Mouse (Mus musculus): ENCODE measurements around the gene Gsc. TPM values are rescaled to one million over a fixed set of nuclear protein-coding genes. Genes with fewer than 3 reads are reported as not detected.
"Not testable (repeated sequence)": the region's sequence is repeated elsewhere in the genome, so short reads cannot be mapped to it uniquely, and the experiment has no call there.

The Gsc gene
- polyA plus RNA-seq, 1 experiment from 2014 or later = 0.27 TPM

DNA sequence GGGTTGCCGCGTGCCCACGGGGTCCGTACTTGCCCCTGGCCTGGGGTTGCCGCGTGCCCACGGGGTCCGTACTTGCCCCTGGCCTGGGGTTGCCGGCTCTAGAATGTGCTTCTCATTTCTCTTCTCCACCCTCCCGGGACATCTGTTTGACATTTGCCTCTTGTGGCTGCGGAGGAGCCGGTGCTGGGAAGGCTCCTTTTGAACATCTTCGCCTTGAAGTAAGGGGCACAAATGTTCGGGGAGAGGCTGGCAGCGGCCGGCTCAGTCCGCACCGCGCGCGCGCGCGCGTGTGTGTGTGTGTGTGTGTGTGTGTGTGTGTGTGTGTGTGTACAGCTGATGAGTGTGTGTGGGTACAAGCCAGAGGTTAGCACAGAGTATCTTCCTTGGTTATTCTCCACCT lies 26.1 kb downstream of the Gsc start:
- not testable (repeated sequence) for H3K27ac ChIP-seq (replicated peaks); H3K4me3 ChIP-seq; H3K9me3 ChIP-seq (replicated peaks); DNase-seq (ENCODE audit: low spot score); H3K4me1 ChIP-seq; H3K36me3 ChIP-seq; H3K27me3 ChIP-seq (ENCODE audit: low read depth, poor library complexity, severe bottlenecking)
- WGBS = 76% methylated on average over 25 of the region's 25 CpGs

DNA sequence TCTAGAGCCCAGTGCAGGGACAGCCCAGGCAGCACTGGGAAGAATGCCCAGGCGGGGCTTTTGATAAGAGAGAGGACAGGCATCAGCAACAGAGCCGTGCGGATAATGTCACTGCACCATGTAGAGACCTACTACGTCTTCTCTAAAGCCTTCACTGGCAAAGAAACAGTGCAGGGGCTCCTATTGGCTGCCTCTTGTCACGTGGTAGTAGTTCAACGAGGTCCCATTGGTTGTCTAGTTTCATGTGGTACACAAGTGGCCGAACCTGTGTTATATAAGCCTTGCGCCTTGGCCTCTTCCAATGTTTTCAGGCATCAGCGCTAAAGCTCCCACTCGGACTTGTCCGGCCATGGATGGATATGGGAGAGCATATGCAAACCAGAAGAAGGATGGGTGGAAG lies 29.4 kb downstream of the Gsc start:
- Histone ChIP-seq H3K4me1 (peaks cover 5% of the 10 kb centered on the region), H3K27me3 (ENCODE audit: low read depth, poor library complexity, severe bottlenecking) (peaks cover 29% of the 10 kb centered on the region), H3K27ac (replicated peaks) (no peak overlapping the region; the same call in 1 of the 2 replicates), H3K9me3 (replicated peaks) (no peaks in the 10 kb centered on the region), H3K36me3 (no peaks in the 10 kb centered on the region), H3K4me3 (no peak overlapping the region)
- DNase-seq (ENCODE audit: low spot score) = no peak
- WGBS = 89% methylated on average over 11 of the region's 11 CpGs

DNA sequence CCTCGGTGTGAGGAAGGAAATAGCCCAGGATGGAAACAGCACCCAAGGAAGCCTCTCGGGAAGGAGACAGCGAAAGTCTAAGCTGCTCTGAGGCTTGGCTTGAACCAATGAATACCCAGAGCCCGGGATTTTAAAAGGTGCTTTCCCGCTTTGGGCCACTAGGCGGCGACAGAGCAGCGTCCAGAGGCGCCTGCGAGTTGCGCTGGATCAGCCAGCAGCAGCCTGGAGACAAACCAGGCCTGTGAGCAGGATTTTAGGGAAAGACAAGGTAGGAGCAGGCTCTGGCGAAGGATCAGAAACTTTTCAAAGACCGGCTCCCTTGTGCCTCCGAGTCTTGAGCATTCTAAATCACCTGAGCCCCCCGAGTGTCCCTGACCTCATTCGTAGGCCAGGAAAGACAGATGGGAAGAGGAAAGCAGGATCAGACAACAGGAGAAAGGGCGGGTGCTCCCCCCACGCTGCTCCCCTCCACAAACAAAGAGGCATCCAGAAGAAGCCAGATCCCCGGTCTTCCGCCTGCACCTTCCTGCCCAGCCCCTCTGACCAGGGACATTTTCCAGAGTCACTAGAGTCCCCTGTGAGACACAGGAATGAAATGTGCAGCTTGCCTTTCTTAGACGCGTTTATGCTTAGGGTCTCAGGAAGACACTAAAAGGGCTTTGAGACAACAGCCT lies 32.9 kb downstream of the Gsc start:
- no peaks in the 10 kb centered on the region for H3K36me3 ChIP-seq
- H3K27me3 ChIP-seq (ENCODE audit: low read depth, poor library complexity, severe bottlenecking) = peaks cover 36% of the 10 kb centered on the region
- peaks cover 5% of the 10 kb centered on the region for H3K4me1 ChIP-seq
- no peaks in the 10 kb centered on the region for H3K9me3 ChIP-seq (replicated peaks)
- peak; percentile 90 for DNase-seq (ENCODE audit: low spot score)
- H3K4me3 ChIP-seq = 0 out of 2 replicates have a peak overlapping the region, but pooled peaks have one; percentile 3
- 11% methylated on average over 22 of the region's 22 CpGs for WGBS
- H3K27ac ChIP-seq (replicated peaks) = peak overlapping the region; percentile 67; the same call in 1 of the 2 replicates

DNA sequence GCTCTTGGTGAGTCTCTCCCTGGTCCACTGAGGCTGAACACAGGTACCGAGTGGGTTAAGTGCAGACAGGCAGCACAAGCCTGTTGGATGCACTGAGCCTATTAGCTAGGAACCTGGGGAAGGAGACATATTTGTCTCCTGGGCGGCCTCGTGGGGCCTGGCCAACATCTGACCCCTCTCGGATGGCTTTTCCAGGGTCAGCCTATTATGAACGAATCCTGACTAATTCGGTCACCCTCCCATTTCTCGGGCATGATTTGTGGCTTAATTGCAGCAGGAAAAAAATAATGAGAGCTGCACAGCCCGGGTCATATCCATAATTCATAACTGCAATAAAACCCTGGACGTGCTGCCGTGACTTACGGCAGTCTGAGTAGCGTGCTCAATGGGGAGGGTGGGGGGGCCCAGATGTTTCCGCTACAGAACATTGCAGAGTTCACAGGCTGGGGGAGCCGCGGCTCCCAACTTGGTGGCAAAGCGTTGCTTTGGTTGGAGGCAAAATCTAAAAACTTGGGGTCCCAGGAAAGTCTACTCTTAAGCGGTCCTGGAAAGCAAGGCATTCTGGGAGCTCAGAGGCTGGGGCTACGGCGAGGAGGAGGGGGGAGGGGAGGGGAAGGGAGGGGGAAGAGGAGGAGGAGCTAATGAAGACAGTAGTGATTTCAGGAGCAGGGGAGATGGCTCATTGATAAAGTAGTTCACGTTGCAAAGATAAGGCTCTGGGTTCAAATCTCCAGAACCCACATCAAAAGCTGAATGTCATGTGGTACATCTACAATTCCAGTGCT lies 39.0 kb downstream of the Gsc start:
- peaks cover 12% of the 10 kb centered on the region; the same call in 1 of the 2 replicates for H3K27me3 ChIP-seq (ENCODE audit: low read depth, poor library complexity, severe bottlenecking)
- H3K27ac ChIP-seq (replicated peaks) = no peak overlapping the region
- no peak overlapping the region for H3K4me3 ChIP-seq
- WGBS = 87% methylated on average over 20 of the region's 20 CpGs
- no peak for DNase-seq (ENCODE audit: low spot score)
- H3K9me3 ChIP-seq (replicated peaks) = no peaks in the 10 kb centered on the region
- H3K36me3 ChIP-seq = no peaks in the 10 kb centered on the region
- peaks cover 13% of the 10 kb centered on the region for H3K4me1 ChIP-seq

DNA sequence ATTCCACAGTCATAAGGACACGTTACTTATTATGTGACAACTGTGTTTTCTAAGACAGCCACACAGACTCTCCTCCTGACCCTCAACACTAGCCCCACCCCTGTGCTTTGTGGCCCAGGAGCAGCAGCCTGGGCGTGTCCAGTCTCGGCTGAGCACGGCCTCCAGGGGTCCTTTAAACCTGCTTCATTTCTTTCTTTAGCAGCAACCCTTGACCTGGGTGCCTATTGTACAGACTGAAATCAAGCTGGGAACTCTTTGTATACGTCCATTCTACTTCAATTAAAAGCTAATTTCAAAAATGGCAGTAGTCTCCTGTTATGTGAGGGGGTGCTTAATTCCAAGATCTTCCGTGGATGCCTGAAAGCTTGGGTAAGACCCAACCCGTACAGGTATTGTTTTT lies 39.9 kb downstream of the Gsc start:
- H3K4me1 ChIP-seq = peaks cover 13% of the 10 kb centered on the region
- no peaks in the 10 kb centered on the region for H3K9me3 ChIP-seq (replicated peaks)
- no peak for DNase-seq (ENCODE audit: low spot score)
- H3K36me3 ChIP-seq = no peaks in the 10 kb centered on the region
- H3K4me3 ChIP-seq = no peak overlapping the region
- no peak overlapping the region for H3K27ac ChIP-seq (replicated peaks)
- H3K27me3 ChIP-seq (ENCODE audit: low read depth, poor library complexity, severe bottlenecking) = 0 out of 2 replicates have a peak, but pooled peaks cover 3% of the 10 kb centered on the region
- WGBS = 36% methylated on average over 7 of the region's 7 CpGs

DNA sequence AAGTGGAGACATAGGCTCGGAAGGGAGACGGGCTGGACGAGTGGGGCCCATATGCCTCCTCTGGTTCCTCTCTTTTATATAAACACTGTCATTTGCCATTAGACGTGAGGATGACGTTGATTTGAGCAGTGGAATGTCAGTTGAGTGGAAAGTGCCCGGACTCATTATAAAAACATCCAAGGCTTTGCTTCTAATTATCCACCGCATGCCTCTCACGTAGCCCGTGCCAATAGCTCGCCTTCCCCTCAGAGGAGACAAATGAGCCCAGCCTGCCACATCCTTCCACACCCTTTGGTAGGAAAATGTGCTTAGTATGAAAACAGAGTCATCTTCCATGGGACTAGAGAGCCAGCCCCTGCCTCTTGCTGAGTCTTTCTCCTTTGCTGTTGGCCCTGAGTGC lies 41.8 kb downstream of the Gsc start:
- Histone ChIP-seq H3K4me3 (no peak overlapping the region), H3K27me3 (ENCODE audit: low read depth, poor library complexity, severe bottlenecking) (no peaks in the 10 kb centered on the region), H3K36me3 (no peaks in the 10 kb centered on the region), H3K4me1 (peaks cover 13% of the 10 kb centered on the region), H3K9me3 (replicated peaks) (no peaks in the 10 kb centered on the region), H3K27ac (replicated peaks) (no peak overlapping the region)
- WGBS = 82% methylated on average over 10 of the region's 10 CpGs
- no peak for DNase-seq (ENCODE audit: low spot score)

DNA sequence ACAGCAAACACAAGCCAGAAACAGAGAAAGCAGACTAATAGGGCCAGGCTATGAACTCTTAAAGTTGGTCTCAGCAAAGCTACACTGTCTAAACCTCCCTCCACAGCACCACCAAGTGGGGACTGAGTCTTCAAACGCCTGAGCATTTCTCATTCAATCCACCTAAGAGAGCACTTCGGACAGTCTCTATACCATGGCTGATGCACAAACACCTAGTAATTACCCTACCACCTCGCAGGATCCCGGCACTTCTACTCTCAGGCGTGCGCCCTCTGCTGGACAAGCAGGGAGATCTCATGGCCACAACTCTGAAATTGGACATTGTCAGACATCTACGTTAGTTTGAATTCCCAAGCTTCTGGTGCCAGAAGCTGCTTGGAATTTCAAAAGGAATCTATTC lies 46.2 kb downstream of the Gsc start:
- peak; percentile 64 for DNase-seq (ENCODE audit: low spot score)
- Histone ChIP-seq H3K9me3 (replicated peaks) (no peaks in the 10 kb centered on the region), H3K27me3 (ENCODE audit: low read depth, poor library complexity, severe bottlenecking) (no peaks in the 10 kb centered on the region; the same call in 1 of the 2 replicates), H3K4me1 (peaks cover 9% of the 10 kb centered on the region), H3K36me3 (no peaks in the 10 kb centered on the region), H3K4me3 (no peak overlapping the region), H3K27ac (replicated peaks) (no peak overlapping the region)
- 8% methylated on average over 7 of the region's 7 CpGs for WGBS

DNA sequence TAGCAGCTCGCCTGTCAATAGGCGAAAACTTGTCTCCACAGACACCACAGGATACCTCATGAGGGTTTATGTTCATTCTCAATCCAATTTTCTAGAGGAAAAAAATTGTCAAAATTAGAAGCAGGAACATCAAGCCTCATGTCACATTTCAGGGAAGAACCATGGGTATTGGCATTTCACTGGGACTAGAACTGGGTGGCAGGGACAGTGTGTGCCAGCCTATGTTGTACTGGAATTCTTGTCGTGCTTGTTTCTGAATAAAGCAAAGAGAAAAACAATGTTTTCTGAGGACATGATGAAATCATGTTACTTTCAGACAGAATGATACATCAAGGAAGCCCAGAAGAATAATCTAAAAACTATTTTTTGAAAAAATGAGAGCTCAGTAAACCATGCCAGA lies 47.5 kb downstream of the Gsc start:
- no peak overlapping the region for H3K27ac ChIP-seq (replicated peaks)
- no peaks in the 10 kb centered on the region for H3K9me3 ChIP-seq (replicated peaks)
- no peak overlapping the region for H3K4me3 ChIP-seq
- no peaks in the 10 kb centered on the region for H3K36me3 ChIP-seq
- H3K4me1 ChIP-seq = peaks cover 9% of the 10 kb centered on the region
- DNase-seq (ENCODE audit: low spot score) = no peak
- H3K27me3 ChIP-seq (ENCODE audit: low read depth, poor library complexity, severe bottlenecking) = no peaks in the 10 kb centered on the region; the same call in 1 of the 2 replicates
- WGBS = 84% methylated on average over 3 of the region's 3 CpGs

DNA sequence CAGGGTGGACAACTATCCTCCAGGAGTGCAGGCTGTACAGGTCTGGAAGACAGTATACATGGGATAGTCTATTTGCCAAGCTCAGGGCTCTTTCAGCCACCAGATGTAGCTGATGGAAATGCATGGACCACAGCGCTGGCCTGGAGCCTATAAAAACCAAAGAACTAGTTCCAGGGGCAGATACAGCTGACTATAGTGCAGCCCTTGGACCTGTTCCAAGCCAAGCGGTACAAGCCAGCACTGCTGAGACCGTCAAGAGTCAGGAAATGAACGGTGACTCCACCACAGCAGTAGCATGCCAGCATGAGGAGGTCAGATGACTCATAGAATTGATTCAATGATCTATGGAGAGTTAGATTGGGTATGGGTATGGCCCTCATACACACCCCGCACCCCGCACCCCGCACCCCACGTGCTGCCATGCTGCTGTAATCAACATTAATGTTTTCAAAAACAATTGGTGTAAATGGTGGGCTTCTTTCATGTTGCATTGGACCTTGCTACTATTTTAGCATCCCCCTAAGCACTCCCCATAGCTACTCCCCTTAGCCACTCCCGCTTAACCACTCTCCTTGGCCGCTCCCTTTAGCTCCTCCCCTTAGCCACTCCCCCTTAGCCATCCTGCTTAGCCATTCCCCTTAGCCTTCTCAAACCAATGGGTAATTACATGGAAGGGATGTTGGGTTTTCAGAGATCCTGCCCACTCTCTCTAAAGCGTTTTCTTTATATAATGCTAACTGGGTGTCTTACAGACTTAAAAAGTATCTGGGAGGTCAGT lies 50.3 kb downstream of the Gsc start:
- Histone ChIP-seq H3K27ac (replicated peaks) (no peak overlapping the region), H3K27me3 (ENCODE audit: low read depth, poor library complexity, severe bottlenecking) (no peaks in the 10 kb centered on the region; the same call in 1 of the 2 replicates), H3K4me3 (no peak overlapping the region), H3K4me1 (peaks cover 17% of the 10 kb centered on the region), H3K9me3 (replicated peaks) (no peaks in the 10 kb centered on the region), H3K36me3 (no peaks in the 10 kb centered on the region)
- 86% methylated on average over 11 of the region's 11 CpGs for WGBS
- no peak for DNase-seq (ENCODE audit: low spot score)

Other genes with a start within 250 kb of the Gsc start
- 0.25 TPM in 1 of 2 replicates, not detected in the other for gene Serpina3g, start 237.1 kb downstream of the Gsc start, polyA plus RNA-seq (2016; fragmentation: Nextera tagmentation; extraction: Ambion mirVana)
- not detected in 2 replicates for gene Serpina3i, start 210.2 kb downstream of the Gsc start, polyA plus RNA-seq (2016; fragmentation: Nextera tagmentation; extraction: Ambion mirVana)
- gene Serpina3j, start 158.8 kb downstream of the Gsc start, polyA plus RNA-seq (2016; fragmentation: Nextera tagmentation; extraction: Ambion mirVana) = not detected in 2 replicates
- not detected in 2 replicates for gene Serpina3k, start 134.8 kb downstream of the Gsc start, polyA plus RNA-seq (2016; fragmentation: Nextera tagmentation; extraction: Ambion mirVana)
- gene Serpina3m, start 134.8 kb downstream of the Gsc start, polyA plus RNA-seq (2016; fragmentation: Nextera tagmentation; extraction: Ambion mirVana) = not detected in 2 replicates
- gene Serpina3n, start 66.6 kb downstream of the Gsc start, polyA plus RNA-seq (2016; fragmentation: Nextera tagmentation; extraction: Ambion mirVana) = not detected in 2 replicates

Data from midbrain, embryonic 10.5 days (tissue).